Mouse (Mus musculus) frontal cortex, postnatal 10 days (tissue): Measurements from ENCODE around the gene Adssl1.

Experiments used
- DNase-seq, 2 experiments: peaks; one replicate each; pipeline ENCODE4 v3.0.0; 2022; ENCODE audit warnings: low spot score in 2 of 2, mixed read lengths in 1 of 2

The Adssl1 gene

DNA sequence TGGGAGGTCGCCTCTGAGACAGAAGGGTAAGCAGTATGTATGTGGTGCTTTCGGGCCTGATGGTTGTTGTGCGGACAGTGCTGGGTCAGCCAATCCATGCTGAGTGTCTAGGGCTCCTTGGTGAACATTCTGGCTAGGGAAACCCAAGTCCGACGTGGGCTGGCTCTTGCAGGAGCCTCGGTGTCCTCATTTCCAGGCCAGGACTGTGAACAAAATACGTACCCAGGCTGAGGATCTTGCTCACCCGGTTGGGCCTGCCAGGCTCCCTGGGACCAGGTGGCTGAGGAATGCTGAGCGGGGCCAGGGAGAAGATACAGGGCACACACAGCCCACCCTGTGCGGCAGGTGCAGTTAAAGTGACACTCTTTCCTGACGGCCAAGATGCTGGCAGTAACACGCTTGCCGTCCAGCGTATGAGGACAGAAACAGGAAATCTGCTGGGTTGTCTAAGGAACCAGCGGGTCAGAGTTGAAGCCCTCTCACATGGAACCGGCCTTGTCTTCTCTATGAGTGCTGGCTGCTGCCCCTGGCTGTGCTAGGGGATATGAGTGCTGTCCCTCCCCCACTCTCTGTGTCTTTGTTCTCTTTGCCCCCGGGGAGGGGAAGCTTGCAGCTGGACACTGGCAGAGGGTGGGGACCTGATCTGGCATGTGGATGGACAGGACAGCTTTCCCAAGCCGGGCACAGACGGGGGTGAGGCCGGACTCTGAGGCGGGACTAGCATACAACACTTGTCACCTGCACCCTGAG is 26.7 kb upstream of the Adssl1 start:
- no peak for DNase-seq

DNA sequence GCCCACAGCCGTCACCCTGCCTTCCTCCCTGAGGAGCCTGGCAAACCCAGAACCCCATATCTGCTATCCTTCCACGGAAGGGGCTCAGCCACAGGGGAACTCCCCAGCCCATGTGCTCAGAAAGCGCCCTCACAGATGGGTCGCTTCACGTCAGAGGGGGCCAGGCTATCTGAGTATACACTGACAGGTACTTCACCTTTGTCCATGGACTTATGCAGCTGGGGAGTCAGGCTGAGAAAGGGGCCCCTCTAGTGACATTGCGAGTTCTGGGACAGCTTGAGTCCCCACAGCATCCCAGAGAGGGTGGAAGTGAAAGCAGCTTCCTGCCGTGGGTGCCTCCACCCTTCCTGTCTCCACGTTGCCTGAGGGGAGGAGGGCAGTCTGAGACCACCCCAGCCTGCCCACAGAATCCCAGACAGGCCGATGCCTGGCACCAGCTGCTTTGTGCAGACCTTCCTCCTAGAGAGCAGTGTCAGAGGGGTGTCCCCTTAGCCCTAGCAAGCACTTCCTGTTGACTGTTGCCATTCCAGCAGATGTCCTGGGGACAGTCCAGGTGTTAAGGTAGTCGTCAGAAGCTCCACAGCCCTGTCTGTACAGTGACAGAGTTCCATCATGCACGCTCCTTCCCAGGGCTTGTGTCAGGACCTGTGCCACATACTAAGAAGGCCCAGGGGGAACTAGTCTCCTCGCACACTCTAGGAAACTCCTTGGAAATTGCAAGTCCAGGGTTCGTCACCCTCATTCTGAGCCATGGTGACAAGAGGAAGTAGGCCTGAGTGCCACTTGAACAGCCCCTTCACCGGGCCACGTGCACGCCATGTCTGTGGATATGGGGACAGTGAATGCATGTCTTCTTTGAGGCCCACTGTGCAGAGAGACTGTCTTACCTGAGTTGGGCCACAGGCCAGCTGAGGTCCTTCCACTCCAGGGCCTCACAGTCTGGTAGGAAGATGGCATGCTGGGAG is 25.6 kb upstream of the Adssl1 start:
- no peak for DNase-seq

DNA sequence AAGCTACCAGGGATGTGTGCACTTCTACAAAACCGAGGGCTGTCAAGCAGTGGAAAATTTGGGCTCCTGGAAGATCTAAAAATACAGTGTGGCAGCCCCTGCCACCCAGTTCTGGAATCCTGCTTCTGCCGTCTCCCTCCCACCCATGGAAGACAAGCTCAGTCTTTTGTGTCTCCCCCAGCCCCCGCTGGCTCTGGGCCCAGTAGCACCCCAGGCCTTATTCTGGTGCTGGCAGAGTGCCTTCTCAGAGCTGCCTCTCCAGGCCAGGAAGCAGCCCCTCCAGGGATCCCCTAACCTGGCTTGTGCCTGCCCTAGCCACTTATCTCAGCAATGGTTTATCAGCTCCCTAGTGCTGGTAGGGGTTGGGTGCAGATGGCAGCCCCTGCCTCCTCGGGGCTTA is 24.9 kb upstream of the Adssl1 start:
- DNase-seq = peak; percentile 61 to 72

DNA sequence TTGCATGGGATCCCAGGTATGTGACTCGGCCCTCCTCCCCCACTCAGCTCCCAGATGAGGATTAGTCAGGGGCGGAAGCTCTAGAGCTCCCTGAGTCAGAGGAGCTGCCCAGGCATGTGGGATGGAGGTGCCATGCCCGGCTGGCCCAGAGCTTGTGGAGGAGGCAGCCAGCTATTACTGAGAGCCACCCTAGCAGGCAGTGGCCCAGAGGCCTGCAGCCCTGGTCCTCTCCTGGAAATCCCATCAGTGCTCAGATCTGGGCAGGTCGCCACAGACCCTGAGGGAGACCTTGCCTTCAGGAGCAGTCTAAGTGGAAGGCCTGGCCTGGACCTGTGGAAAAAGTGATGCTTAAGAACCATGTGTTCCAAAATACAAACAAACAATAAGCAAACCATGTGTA is 24.2 kb upstream of the Adssl1 start:
- DNase-seq = no peak

DNA sequence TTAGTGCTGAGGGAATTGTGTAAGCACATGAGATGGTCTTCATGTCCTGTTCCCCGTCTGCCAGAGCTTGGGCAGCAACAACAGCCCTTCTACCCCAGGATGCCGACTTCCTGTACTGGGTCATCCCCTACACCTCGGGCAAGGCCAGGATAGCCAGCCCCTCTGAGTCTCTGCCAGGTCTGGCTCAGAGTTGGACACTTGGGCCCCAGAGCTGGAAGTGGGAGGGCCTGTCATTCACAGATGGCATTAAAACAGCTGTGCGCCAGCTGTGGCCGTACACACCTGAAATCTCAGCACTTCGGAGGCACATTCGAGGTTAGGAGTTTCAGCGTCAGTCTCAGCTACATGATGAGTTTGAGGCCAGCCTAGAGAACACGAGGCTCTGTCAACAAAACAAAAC is 23.4 kb upstream of the Adssl1 start:
- no peak for DNase-seq

DNA sequence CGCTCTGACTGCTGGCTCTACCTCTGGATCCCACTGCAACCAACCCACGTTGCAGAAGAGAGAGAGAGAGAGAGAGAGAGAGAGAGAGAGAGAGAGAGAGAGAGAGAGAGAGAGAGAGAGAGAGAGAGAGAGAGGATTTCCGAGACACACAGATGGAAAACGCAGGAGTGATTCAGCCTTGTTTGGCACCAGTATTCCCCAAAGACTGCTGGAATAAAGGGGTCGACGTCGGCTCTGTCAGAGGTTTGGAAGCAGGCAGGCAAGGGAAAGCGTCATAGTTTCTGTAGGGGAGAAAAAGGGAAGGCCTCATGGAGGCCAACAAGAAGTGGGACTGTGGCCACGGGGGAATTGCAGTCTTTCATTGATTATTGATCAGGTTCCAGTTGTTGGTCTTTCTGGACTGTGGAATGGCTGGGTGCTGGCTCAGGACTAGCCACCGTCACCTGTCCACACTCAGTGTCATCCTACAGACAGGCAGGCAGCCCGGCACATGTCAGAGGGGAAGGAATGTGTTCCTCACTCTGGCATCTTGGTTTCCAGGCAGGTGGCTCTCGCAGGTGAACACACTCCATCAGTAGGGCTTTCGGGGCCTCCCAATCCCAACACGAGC is 22.8 kb upstream of the Adssl1 start:
- DNase-seq = no peak

DNA sequence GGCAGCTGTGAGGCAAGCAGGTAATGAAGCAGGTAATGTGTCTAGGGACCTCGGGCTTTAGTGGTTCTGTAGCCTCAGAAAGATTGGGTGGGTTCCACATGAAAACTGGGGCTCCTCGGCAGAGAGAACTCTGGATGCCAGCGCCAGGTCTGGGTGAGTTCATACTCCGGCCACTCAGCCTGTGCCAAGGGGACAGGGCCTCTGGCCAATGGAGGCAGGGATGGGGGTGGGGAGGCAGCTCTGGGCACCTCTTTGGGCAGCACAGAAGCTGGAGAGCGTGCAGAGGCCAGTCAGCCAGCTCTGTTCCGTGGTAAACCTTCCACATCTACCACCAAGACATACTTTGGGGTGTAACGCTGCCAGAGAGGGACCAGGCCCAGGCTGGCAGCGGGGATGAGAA is 22.2 kb upstream of the Adssl1 start:
- peak in 1 of 2 experiments; percentile 46 for DNase-seq

DNA sequence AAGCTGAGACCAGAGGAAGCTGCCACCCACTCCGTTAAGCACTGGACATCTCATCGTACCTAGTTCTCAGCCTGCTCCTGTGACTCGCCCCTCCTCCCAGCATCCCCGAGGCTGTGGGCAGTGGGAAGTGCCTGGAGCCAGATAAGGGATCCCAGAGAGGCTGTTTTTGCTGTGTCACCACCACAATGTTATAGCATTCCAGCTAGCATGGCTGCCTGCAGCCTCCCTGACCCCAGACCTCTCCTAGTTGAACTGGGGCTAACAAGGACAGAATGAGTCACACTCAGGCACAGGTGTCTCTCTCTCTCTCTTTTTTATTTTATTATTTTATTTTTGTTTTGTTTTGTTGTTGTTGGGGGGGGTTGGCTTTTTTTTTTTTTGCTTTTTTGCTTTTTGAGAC is 20.6 kb upstream of the Adssl1 start:
- DNase-seq = no peak

DNA sequence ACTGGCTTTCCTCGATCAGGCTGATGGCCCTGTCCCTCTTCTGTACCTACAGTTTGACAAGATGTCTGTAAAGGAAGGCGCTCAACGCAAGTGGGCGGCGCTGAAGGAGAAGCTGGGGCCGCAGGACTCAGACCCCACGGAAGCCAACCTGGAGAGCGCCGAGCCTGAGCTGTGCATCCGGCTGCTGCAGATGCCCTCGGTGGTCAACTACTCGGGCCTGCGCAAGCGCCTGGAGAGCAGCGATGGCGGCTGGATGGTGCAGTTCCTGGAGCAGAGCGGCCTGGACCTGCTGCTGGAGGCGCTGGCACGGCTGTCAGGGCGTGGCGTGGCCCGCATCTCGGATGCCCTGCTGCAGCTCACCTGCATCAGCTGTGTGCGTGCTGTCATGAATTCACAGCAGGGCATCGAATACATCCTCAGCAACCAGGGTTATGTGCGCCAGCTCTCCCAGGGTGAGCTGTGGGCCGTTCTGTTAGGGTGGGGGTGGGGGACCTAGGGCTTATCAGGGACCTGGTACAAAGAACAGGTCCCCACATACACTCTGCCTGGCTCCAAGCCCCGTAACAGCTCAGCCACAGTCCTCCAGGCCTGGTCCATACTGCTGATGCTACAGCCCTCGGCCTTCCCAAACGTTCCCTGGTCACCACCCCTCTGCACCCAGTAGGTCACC is 19.8 kb upstream of the Adssl1 start:
- DNase-seq = no peak

DNA sequence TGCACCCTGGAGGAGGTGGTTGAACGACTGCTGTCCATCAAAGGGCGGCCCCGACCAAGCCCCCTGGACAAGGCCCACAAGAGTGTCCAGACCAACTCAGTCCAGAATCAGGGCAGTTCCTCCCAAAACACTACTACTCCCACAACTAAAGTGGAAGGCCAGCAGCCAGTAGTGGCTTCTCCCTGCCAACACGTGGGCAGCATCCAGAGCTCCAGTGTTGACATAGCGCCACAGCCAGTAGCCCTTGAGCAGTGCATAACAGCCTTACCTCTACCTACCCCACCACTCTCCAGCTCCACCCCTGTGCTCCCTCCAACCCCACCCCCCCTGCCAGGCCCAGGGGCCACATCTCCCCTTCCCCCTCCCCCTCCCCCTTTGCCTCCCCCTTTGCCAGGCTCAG is 15.8 kb upstream of the Adssl1 start:
- DNase-seq = no peak

DNA sequence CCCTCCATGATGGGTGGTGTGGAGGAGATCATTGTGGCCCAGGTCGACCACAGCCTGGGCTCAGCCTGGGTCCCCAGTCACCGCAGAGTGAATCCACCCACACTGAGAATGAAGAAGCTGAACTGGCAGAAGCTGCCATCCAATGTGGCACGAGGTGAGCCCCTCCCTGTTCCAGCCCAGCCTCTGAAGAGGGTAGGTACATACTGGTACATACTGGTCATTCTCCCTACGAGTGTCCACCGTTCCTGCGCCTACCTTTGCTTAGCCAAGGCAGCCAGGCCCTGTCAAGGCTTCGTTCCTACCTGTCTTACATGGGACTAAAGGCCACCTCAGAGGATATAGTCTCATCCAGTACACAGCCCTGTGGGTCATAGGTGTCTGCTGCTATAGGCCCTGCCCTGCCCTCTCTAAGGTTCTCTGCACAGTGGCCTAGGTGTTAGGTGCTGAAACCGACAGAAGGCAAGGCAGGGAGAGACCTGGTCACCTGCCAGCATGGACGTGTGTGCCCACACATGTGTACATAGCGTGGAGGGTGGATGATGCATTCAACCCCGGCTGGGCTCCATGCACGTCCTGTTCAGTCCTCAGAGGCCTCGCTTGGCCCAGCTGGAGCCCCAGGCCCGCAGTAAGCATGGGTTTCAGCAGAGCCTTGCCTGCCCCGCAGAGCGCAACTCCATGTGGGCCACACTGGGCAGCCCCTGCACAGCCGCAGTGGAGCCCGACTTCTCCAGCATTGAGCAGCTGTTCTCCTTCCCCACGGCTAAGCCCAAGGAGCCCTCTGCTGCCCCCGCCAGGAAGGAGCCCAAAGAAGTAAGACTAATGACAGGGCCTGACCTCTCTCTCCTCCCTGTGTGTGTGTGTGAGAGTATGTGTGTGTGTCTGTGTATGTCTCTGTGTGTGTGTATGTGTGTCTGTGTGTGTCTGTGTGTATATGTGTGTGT is 14.9 kb upstream of the Adssl1 start:
- DNase-seq = peak in 1 of 2 experiments; percentile 56

DNA sequence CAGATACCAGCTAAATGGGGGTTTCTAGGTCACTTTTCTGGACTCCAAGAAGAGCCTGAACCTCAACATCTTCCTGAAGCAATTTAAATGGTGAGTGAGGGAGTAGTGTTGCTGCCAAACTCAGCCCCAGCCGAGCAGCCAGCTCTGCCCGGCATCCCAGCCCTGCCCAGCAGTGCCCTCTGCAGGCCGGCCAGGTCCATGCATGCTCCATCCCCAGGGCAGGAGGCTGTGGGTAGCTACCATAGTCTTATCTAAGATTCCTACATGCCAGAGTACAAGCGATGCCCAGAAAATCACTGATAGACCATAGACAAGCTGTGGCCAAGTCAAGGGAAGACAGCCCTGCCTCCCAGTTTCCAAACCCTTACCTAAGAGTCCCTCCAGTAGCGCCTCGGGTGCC is 14.1 kb upstream of the Adssl1 start:
- peak in 1 of 2 experiments; percentile 78 for DNase-seq

DNA sequence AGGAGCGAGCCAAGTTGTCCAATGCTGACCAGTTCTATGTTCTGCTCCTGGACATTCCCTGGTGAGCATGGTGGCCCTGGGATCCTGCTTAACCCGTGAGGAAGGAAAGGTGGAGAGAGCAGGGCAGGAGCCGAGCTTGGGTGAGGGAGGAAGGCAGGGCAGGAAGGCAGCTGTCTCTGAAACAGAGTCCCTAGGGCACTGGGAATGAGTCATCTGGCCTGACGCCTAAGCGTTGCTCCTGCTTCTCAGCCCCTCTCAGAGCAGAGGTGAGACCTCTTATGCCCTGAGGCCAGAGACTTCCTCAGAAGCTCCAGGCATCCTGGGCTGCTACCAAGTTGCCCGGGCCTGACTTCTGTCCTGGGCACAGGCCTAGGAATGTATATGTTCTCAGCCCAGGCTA is 12.8 kb upstream of the Adssl1 start:
- no peak for DNase-seq

DNA sequence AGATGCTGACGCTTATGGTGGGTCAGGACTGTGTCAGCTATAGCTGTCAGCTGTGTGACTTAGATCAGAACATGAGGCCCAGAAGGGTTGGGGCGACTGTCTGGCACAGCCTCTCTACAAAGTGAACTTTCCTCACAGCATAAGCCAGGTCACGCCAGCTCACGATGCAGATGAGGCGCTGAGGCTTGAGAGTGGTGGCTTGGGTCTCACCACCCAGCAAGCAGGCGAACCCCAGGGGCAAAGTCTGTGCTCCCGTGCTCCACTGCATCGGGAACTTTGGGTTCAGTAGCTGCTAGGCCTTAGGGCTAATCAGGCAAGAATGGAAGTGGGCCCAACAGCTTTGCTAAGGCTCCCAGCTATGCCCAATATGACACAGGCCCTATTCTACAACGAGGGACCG is 10.8 kb upstream of the Adssl1 start:
- DNase-seq = no peak

DNA sequence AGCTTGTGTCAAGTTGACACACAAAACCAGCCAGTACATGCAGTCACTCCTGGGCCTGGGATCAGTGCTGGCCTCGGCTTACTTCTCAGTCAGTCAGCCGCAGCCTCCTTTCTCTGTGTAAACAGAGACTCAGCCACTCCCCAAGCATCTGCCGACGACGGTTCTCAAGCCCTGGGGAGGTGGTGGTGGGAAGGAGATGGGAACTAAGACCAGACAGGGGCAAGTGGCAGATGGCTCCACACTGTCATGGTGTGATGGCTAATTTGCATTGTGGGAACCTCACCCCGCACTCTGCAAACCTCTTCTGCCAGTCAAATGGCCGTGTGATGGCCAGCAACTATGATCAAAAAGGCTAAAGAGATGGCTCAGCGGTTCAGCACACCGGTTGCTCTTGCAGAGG is 3.2 kb upstream of the Adssl1 start:
- DNase-seq = no peak

DNA sequence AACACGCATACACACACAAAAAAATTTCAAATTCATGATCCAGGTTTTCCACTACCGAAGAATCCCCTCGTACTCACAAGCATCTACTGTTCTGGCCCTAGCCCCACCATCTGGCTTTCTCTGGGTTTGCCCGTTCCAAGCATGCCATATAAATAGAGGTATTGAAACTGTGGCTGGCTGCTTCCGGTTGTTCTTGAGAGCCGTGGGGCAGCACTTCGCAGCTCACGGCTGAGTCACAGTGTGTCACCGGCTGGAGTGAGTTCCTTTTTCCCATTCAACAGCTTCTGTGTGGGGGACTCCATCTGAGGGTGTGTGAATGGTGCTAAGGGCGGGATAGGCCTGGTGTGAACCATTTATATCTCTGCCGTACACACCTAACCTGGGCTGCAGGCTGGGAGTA is 2.7 kb upstream of the Adssl1 start:
- DNase-seq = peak; percentile 53 to 80

DNA sequence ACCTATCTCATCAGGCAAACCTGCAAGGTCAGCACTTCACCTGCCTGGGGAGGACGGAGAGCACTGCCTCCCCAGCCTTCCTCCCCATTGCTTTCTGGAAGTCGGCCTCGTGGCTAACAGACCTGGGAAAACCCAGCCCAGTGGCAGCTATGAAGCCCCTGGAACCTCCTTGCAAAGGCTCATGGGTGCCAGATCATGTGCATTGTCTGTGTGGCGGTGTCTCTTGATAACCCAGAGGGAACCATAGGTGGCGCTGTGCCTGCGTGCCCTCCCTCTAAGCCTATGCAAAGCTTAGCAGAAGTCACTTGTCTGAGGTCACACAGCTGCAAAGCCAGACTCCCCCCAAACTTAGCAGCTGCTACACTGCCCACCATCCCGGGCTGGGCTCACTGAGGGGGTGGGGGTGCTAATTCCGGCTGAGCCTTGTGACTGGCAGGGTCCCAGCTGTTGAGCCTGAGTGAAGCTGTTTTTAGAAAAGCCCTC is 1.9 kb upstream of the Adssl1 start:
- peak; percentile 72 to 78 for DNase-seq

DNA sequence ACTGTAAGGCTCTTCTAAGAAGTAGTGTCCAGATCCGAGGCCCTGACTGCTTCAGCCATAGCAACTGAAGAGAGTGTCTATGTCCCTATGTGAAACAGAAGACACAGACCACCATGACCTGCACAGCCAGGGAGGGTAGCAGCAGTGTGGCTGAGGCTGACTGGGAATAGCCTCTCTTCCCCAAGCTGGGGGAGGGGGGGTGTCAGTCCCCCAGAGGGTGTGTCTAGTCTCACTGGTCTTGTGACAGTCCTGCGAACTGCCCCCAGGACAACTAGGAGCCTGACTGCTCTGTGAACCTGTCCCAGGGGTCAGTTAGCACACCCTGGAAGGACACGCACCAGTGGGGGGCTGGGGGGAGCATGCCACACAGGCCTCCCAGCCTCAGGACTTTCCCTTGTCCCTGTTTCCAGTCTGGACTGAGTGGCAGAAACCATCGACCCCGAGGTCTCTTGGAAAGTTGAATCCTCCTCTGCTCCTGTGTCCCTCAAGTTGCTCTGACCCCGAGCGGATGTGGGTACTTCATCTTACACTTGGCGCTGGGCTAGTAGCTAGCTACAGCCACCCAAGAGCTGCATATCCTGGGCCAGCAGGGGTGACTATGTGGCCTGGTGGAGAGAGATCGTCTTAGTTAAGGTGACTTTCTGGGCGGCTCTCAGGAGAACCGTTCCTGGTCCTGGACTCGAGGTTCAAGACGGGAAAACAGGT is 712 bp upstream of the Adssl1 start:
- DNase-seq = no peak

DNA sequence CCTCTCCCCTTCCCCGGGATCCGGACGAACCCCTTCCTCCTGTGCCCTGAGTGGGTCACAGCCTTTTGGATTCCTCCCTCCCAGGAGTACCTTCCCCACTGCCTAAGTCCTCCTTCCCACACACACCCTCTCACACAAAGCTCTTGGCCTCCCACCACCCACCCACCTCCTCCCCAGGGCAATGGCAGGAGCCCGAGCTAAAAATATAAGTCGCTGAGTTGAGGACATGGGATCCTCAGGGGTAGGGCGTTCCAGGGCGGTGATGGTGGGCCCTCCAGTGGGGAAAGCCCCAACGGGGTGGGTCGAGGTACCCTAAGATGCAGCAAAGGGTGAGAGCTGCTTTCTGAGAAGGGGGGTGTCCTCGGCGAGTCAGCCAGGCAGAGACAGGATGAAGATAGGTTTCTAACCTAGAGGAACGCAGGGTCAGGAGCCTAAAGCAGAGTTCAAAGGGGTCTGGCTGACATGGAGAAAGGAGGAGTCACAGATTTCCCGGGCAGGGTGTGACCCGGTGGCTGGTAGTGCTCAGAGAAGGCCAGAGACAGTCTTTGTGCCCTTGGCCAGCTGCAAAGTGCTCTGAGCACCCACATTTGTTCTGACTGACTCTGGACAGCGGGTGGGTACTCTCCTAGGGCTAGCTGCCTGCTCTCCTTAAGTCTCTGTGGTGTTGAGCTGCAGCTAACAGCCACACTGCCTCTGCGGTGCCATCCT is 663 bp downstream of the Adssl1 start:
- no peak for DNase-seq
